Mouse (Mus musculus): Measurements from ENCODE around the gene 1700088E04Rik.

DNA sequence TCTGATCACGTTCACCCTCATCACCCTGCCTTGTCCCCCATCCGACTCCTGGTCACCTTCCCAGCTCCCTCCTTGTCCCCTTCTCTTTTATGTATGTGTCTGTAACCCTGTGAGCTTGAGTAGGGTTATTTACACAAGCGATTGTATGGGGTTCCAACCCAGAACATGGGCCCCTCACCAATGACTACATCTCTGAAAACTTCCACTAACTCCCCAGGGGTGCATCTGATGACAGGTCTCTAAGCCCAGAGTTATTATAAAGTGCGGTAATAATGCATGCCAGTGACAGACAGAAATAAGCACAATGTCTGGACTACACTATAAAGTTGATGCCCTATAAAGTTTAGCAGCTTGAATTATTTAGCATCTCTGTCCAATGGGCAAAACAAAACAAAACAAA lies 40.7 kb downstream of the 1700088E04Rik start:
- TF ChIP-seq EP300 (IDR thresholded peaks at IDR 0.05; ENCODE audit: insufficient read depth, low read depth, low read length) (no peak), CTCF (IDR thresholded peaks at IDR 0.05) (no peak)
